Mouse (Mus musculus) megakaryocyte, embryonic 14.5 days (primary cell): ENCODE data around the gene Myl7.

Experiments
- FLI1 ChIP-seq: IDR thresholded peaks from 2 replicates; pipeline ENCODE4 v1.6.1; 2012; ENCODE audit warnings: low read length, inconsistent platforms, mixed read lengths
- GATA1 ChIP-seq: IDR thresholded peaks from 3 replicates; pipeline ENCODE4 v1.6.1; 2012; ENCODE audit warnings: mixed read lengths, low read length, inconsistent platforms, borderline replicate concordance

DNA sequence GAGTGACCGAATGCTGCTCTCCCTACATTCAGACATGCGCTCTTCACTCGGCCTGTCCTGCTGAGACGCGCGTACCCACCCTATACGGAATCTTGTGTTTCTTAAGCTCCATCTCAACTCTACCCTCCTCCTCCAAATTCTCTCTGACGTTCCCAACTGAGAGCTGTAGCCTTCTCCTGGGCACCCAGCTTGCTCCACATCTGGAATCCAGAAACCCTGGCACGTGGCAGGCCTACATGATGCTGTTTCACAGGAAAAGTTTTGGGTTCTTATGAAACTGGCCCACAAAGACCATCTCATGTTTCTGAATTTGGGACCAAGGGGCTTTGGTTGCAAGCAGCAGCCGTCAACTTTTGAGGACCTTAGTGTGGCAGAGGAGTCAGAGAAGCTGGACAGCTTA is 704 bp upstream of the Myl7 start:
- TF ChIP-seq GATA1 (no peak), FLI1 (no peak)
